Mouse (Mus musculus) embryonic facial prominence, embryonic 12.5 days (tissue): ENCODE data around the gene Ldhc. TPM values are rescaled to one million over a fixed set of nuclear protein-coding genes. Genes with fewer than 3 reads are reported as not detected.
"Not testable (repeated sequence)": the region's sequence is repeated elsewhere in the genome, so short reads cannot be mapped to it uniquely, and the experiment has no call there.

Source experiments
- ATAC-seq: fragments of 200-750 bp; cut with Nextera tagmentation; 2 replicates; pipeline ENCODE4 v1.8.0; 2017; ENCODE audit not compliant: insufficient number of reproducible peaks, insufficient read depth, low FRiP score, low TSS enrichment
- H3K27ac ChIP-seq: fragments of 300-500 bp; sonication (generic); 2 replicates; pipeline ENCODE4 v1.5.1; 2016; ENCODE audit warnings: mild to moderate bottlenecking
- H3K27me3 ChIP-seq: fragments of 300-500 bp; sonication (generic); 2 replicates; pipeline ENCODE4 v1.6.1; 2016; ENCODE audit warnings: mild to moderate bottlenecking, moderate library complexity
- H3K36me3 ChIP-seq: fragments of 300-500 bp; sonication (generic); 2 replicates; pipeline ENCODE4 v1.6.1; 2016; ENCODE audit warnings: mild to moderate bottlenecking
- H3K4me1 ChIP-seq: fragments of 300-500 bp; sonication (generic); 2 replicates; pipeline ENCODE4 v1.6.1; 2016
- H3K4me2 ChIP-seq: fragments of 300-500 bp; sonication (generic); replicated peaks from 2 replicates; pipeline ENCODE4 v1.6.1; 2016; ENCODE audit warnings: mild to moderate bottlenecking, moderate library complexity
- H3K4me3 ChIP-seq: fragments of 300-500 bp; sonication (generic); 2 replicates; pipeline ENCODE4 v1.5.1; 2016; ENCODE audit warnings: mild to moderate bottlenecking
- H3K9ac ChIP-seq: fragments of 300-500 bp; sonication (generic); 2 replicates; pipeline ENCODE4 v1.6.1; 2016; ENCODE audit warnings: mild to moderate bottlenecking, moderate library complexity
- H3K9me3 ChIP-seq: fragments of 300-500 bp; sonication (generic); 2 replicates; pipeline ENCODE4 v1.6.1; 2016; ENCODE audit warnings: mild to moderate bottlenecking, moderate library complexity
- WGBS: fragments of 180-500 bp; shearing (Covaris S2); methylation state at CpG from one replicate; pipeline ENCODE4 v1.1.7; 2016; 5-methylcytosine and 5-hydroxymethylcytosine counted together
- polyA plus RNA-seq: library from polyadenylated mRNA; unstranded; fragments of >200 nt; fragmentation: Nextera tagmentation; extraction: Ambion mirVana; gene quantifications from 2 replicates; pipeline ENCODE4 v1.2.1, GENCODE M21; 2016

Ldhc gene
- polyA plus RNA-seq, 1 experiment from 2014 or later: not detected

GRCm38 (mm10) chr7:46876841-46877240, 15.8 kb downstream of the Ldhc start:
- WGBS: 67% methylated on average over 4 of the region's 4 CpGs
- ATAC-seq: no peak
- Histone ChIP-seq H3K27me3 (no peaks in the 10 kb centered on the region), H3K4me3 (no peak overlapping the region), H3K4me1 (no peaks in the 10 kb centered on the region), H3K4me2 (no peak overlapping the region), H3K9me3 (no peaks in the 10 kb centered on the region), H3K27ac (no peak overlapping the region), H3K36me3 (no peaks in the 10 kb centered on the region), H3K9ac (no peak overlapping the region)

- Histone ChIP-seq H3K27me3 (no peaks in the 10 kb centered on the region), H3K4me2 (no peak overlapping the region), H3K9me3 (no peaks in the 10 kb centered on the region), H3K9ac (no peak overlapping the region), H3K27ac (no peak overlapping the region), H3K4me1 (no peaks in the 10 kb centered on the region), H3K4me3 (no peak overlapping the region), H3K36me3 (no peaks in the 10 kb centered on the region)
- ATAC-seq: no peak
- 84% methylated on average over 6 of the region's 6 CpGs for WGBS
These were observed 16.3 kb downstream of the Ldhc start for GRCm38 (mm10) chr7:46877255-46877654.

- peaks cover 6% of the 10 kb centered on the region for H3K36me3 ChIP-seq
- H3K9me3 ChIP-seq: no peaks in the 10 kb centered on the region
- H3K27me3 ChIP-seq: no peaks in the 10 kb centered on the region
- no peak overlapping the region for H3K4me2 ChIP-seq
- no peaks in the 10 kb centered on the region for H3K4me1 ChIP-seq
- no peak overlapping the region for H3K9ac ChIP-seq
- no peak overlapping the region for H3K4me3 ChIP-seq
- no peak overlapping the region for H3K27ac ChIP-seq
- no peak for ATAC-seq
- WGBS: 93% methylated on average over 5 of the region's 5 CpGs
These were observed 18.8 kb downstream of the Ldhc start for GRCm38 (mm10) chr7:46879851-46880250.

- Histone ChIP-seq H3K9ac (no peak overlapping the region), H3K4me3 (no peak overlapping the region), H3K4me2 (no peak overlapping the region), H3K4me1 (no peaks in the 10 kb centered on the region), H3K36me3 (peaks cover 17% of the 10 kb centered on the region), H3K27me3 (no peaks in the 10 kb centered on the region), H3K9me3 (no peaks in the 10 kb centered on the region), H3K27ac (no peak overlapping the region)
- ATAC-seq: no peak
- 96% methylated on average over 2 of the region's 2 CpGs for WGBS
These were observed 20.0 kb downstream of the Ldhc start for GRCm38 (mm10) chr7:46880992-46881391.

- ATAC-seq, H3K4me1 ChIP-seq, H3K9ac ChIP-seq, H3K27ac ChIP-seq, H3K27me3 ChIP-seq, H3K4me3 ChIP-seq, H3K9me3 ChIP-seq, H3K4me2 ChIP-seq: not testable (repeated sequence)
- 87% methylated on average over 7 of the region's 8 CpGs for WGBS
- H3K36me3 ChIP-seq: peaks cover 26% of the 10 kb centered on the region
These were observed 20.9 kb downstream of the Ldhc start for GRCm38 (mm10) chr7:46881941-46882340.

- H3K9ac ChIP-seq: no peak overlapping the region
- no peak overlapping the region for H3K4me3 ChIP-seq
- ATAC-seq: no peak
- H3K36me3 ChIP-seq: peaks cover 40% of the 10 kb centered on the region
- no peak overlapping the region for H3K27ac ChIP-seq
- H3K27me3 ChIP-seq: no peaks in the 10 kb centered on the region
- no peaks in the 10 kb centered on the region for H3K4me1 ChIP-seq
- no peaks in the 10 kb centered on the region for H3K9me3 ChIP-seq
- WGBS: 83% methylated on average over 3 of the region's 3 CpGs
- H3K4me2 ChIP-seq: no peak overlapping the region
These were observed 22.3 kb downstream of the Ldhc start for GRCm38 (mm10) chr7:46883304-46883703.

- Histone ChIP-seq H3K9ac (no peak overlapping the region), H3K27ac (no peak overlapping the region), H3K27me3 (no peaks in the 10 kb centered on the region), H3K4me1 (no peaks in the 10 kb centered on the region), H3K36me3 (peaks cover 75% of the 10 kb centered on the region), H3K4me3 (no peak overlapping the region), H3K4me2 (no peak overlapping the region), H3K9me3 (no peaks in the 10 kb centered on the region)
- no peak for ATAC-seq
- 92% methylated on average over 3 of the region's 3 CpGs for WGBS
These were observed 34.5 kb downstream of the Ldhc start for GRCm38 (mm10) chr7:46895511-46895910.

- H3K4me3 ChIP-seq: no peak overlapping the region
- no peaks in the 10 kb centered on the region for H3K27me3 ChIP-seq
- no peaks in the 10 kb centered on the region for H3K9me3 ChIP-seq
- 95% methylated on average over 3 of the region's 3 CpGs for WGBS
- ATAC-seq: no peak
- H3K36me3 ChIP-seq: peaks cover 71% of the 10 kb centered on the region
- no peak overlapping the region for H3K4me2 ChIP-seq
- H3K27ac ChIP-seq: no peak overlapping the region
- no peak overlapping the region for H3K9ac ChIP-seq
- H3K4me1 ChIP-seq: no peaks in the 10 kb centered on the region
These were observed 38.3 kb downstream of the Ldhc start for GRCm38 (mm10) chr7:46899343-46899742.

- Histone ChIP-seq H3K36me3 (peaks cover 67% of the 10 kb centered on the region), H3K4me2 (no peak overlapping the region), H3K9ac (no peak overlapping the region), H3K4me3 (no peak overlapping the region), H3K4me1 (no peaks in the 10 kb centered on the region), H3K27ac (no peak overlapping the region), H3K27me3 (no peaks in the 10 kb centered on the region), H3K9me3 (no peaks in the 10 kb centered on the region)
- ATAC-seq: no peak
- WGBS: 97% methylated on average over 3 of the region's 3 CpGs
These were observed 50.2 kb downstream of the Ldhc start for GRCm38 (mm10) chr7:46911250-46911649.

- no peak for ATAC-seq
- Histone ChIP-seq H3K36me3 (peaks cover 33% of the 10 kb centered on the region), H3K4me2 (no peak overlapping the region), H3K9me3 (no peaks in the 10 kb centered on the region), H3K27ac (no peak overlapping the region), H3K4me3 (no peak overlapping the region), H3K4me1 (peaks cover 15% of the 10 kb centered on the region), H3K9ac (no peak overlapping the region), H3K27me3 (no peaks in the 10 kb centered on the region)
- WGBS: 90% methylated on average over 3 of the region's 3 CpGs
These were observed 55.4 kb downstream of the Ldhc start for GRCm38 (mm10) chr7:46916376-46916775.

GRCm38 (mm10) chr7:46918678-46919371, 57.8 kb downstream of the Ldhc start:
- H3K27ac ChIP-seq: peak overlapping the region; percentile 96; the same call in 1 of the 2 replicates
- 17% methylated on average over 13 of the region's 13 CpGs for WGBS
- H3K4me3 ChIP-seq: peak overlapping the region; percentile 94
- H3K4me2 ChIP-seq: peak overlapping the region; percentile 49
- ATAC-seq: no peak
- peak overlapping the region; percentile 96 for H3K9ac ChIP-seq
- H3K36me3 ChIP-seq: peaks cover 15% of the 10 kb centered on the region
- H3K9me3 ChIP-seq: no peaks in the 10 kb centered on the region
- peaks cover 15% of the 10 kb centered on the region for H3K4me1 ChIP-seq
- no peaks in the 10 kb centered on the region for H3K27me3 ChIP-seq

GRCm38 (mm10) chr7:46919551-46920176, 58.7 kb downstream of the Ldhc start, which contains the start of gene Tsg101:
Gene Tsg101, minus strand, starts transcription at chr7:46919969.
- peak; percentile 93 for ATAC-seq
- Histone ChIP-seq H3K36me3 (peaks cover 15% of the 10 kb centered on the region), H3K4me3 (peak within 1 kb of the TSS; percentile 94), H3K4me2 (peak within 1 kb of the TSS; percentile 49), H3K27me3 (no peaks in the 10 kb centered on the region), H3K9me3 (no peaks in the 10 kb centered on the region), H3K9ac (peak within 1 kb of the TSS; percentile 96), H3K27ac (peak within 1 kb of the TSS; percentile 96), H3K4me1 (peaks cover 15% of the 10 kb centered on the region)
- under 1% methylated on average over 75 of the region's 75 CpGs for WGBS
